Mouse (Mus musculus): Measurements from ENCODE around the gene Ptpn9.
A peak's percentile ranks its signal among the peaks of the same experiment; 100 is the strongest.

The Ptpn9 gene

GRCm38 (mm10) chr9:57014766-57015165 is 20.0 kb downstream of the Ptpn9 start:
- DNase-seq (ENCODE audit: low spot score) = no peak

DNA sequence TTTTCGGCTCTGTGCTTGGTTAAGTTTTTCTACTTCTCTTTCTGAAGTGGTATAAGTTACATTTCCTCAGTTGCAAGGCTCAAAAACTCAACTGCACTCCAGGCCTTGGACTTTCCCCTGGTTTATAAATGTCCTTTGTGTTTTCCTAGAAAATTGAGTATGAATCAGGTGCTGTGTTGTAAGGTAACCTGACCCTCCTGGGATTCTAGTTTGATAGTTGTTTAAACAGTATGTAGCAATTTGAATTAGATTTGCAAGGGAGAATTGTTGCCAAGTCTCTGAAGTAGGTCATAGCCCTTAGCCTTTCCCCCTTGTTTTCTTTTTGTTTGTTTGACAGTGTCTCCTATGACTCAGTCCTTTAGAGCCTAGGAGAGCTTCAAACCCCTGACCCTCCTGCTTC is 22.9 kb downstream of the Ptpn9 start:
- no peak for DNase-seq (ENCODE audit: low spot score)

GRCm38 (mm10) chr9:57031756-57032155 is 37.0 kb downstream of the Ptpn9 start:
- DNase-seq (ENCODE audit: low spot score) = no peak

GRCm38 (mm10) chr9:57056237-57056636 is 61.5 kb downstream of the Ptpn9 start:
- peak; percentile 58 for DNase-seq (ENCODE audit: low spot score)

DNA sequence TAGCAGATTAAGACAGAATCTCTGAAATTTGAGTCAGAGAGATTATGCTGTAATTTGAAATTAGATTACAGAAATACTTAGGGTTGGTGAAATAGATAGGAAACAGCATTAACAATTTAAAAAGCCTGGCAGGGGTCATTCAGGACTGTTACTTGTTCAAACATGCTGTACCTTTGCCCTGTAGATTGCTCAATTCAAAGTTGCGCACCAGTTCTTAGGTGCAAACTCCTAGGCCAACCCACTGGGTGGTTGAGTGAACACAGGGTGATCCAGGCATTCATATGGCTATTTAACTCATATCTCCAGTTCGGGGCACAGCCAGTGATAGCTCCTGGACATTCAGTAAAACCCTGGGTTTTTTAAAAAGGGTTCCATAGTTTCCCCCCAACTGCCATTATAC is 69.4 kb downstream of the Ptpn9 start:
- DNase-seq (ENCODE audit: low spot score) = no peak

GRCm38 (mm10) chr9:57068266-57068665 is 73.5 kb downstream of the Ptpn9 start:
- no peak for DNase-seq (ENCODE audit: low spot score)

GRCm38 (mm10) chr9:57070262-57070661 is 75.5 kb downstream of the Ptpn9 start:
- peak; percentile 53 for DNase-seq (ENCODE audit: low spot score)

DNA sequence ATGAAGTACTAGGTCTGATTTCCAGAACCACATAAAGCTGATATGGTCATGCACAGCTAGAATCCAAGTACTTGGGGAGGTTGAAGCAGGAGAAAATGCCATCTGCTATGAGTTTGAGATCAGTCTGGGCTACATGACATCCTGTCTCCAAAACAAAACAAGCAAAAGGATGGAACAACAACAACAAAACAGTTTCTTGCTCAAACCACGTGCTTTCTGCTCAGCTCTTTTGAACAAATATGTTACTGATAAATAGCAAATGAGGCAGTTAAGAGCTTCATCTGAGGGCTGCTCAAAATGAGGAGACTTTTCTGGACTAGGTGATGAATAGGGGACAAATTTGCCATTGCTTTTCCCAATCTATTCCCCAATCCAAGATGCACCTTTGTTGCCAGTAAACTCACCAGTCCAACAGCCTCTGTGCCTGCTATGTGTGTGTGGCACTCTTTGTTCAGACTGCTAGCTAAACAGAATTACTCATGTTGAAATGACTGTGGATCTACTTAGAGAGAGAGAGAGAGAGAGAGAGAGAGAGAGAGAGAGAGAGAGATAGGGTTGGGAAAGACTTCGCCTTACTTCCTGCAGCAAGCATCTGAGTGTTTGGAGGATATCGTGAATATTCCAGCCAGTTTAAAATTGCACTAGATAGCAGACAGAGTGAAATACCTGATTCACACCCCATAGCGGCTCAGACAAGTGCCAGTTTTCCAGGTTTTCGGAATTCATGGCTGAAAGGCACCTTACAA is 76.2 kb downstream of the Ptpn9 start:
- peak; percentile 12 for DNase-seq (ENCODE audit: low spot score)

GRCm38 (mm10) chr9:57071801-57072351 is 77.2 kb downstream of the Ptpn9 start, which contains the start of gene Sin3a:
Sin3a (plus strand) TSS chr9:57072040.
- DNase-seq (ENCODE audit: low spot score) = peak; percentile 76

- DNase-seq (ENCODE audit: low spot score) = no peak
Measured at GRCm38 (mm10) chr9:57072526-57072988, 77.8 kb downstream of the Ptpn9 start.

DNA sequence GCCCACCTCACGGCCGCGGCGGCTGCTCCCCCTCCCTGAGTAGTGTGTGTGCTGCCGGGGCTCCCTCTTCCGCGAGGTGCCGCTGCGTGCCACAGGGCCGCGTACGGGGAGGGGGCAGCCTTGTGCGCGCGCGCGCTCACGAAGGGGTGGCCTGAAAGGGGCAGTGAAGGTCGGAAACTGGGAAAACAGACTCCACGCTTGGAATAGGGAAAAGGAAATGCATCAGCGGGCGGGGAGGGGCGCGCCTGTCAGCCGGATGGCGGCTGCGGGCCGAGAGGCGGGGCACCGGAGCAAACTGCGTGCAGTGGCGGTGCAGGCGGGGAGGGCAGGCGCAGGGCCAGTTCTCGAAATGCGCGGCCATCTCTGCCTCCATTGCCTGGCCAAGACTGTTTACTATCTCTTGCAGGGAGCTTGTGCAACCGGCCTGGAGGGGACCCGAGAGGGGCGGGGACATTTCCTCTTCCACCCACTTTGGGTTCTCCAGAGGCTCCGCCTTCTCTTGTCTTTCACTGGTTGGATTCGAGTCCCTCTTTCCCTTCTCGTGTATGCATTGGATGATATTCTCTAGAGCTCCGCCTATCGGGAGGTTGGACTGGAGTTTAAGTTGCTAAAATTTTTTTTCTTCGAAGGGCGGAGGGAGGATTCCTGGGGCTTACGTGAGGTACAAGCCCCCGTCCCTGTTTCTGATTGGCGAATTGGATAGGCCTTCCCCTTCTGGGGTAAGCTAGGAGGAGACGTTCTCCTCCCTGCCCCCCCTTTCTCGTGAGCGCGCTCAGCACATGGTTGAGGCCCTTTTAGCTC is 78.5 kb downstream of the Ptpn9 start:
- DNase-seq (ENCODE audit: low spot score) = peak; percentile 100

DNA sequence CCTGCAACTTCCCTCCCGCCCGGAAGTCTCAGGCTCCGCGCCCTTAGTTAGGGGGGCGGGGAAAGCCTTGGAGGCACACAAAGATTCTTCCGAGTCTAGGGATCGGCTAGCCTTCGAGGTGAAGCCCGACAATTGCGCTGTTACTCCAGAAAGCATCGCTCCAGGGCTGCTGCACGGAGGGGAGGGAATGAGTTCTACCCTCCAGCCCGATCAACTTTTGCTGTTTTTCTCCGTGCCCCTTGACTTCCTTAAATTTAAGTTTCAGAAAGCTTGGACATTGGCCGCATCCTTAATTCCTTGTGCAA is 79.0 kb downstream of the Ptpn9 start:
- no peak for DNase-seq (ENCODE audit: low spot score)

- peak; percentile 60 for DNase-seq (ENCODE audit: low spot score)
Measured at GRCm38 (mm10) chr9:57074171-57074821, 79.6 kb downstream of the Ptpn9 start.

- peak; percentile 83 for DNase-seq (ENCODE audit: low spot score)
Measured at GRCm38 (mm10) chr9:57074822-57075603, 80.3 kb downstream of the Ptpn9 start.

DNA sequence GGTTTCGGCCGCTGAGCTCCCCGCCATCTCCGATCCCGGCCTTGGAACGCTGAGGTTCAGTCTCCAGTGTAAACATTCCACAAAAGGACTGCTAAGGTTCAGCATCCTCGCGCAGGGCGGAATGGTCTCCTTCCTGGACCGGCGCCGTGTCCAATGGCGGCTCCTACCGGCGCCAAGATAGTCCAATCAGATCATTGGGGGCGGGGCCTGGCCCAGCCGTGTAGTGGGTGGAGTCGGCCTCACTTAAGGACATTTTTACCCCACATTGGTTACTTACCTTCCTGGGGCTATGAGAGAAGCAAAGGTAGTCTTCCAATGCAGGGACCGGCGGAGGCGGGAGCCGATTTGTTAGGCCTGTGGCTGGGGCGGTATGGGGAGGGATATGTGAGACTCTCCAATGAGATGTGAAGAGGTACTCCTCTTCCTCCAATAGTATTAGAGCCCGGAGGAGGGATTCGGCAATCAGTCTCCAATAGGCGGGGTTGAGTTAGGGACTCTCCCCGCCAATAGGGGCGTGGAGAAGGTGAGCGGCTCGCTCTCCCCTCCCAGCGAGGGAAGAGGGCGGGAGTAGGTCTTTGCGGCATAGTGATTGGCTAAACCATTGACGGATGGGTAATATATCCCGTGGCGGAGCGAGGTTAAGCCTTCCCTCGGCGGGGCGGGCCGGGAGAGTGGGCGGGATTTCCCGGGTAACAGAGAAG is 81.1 kb downstream of the Ptpn9 start:
- peak; percentile 99 for DNase-seq (ENCODE audit: low spot score)

- peak; percentile 85 for DNase-seq (ENCODE audit: low spot score)
Measured at GRCm38 (mm10) chr9:57076701-57077660, 82.3 kb downstream of the Ptpn9 start.

DNA sequence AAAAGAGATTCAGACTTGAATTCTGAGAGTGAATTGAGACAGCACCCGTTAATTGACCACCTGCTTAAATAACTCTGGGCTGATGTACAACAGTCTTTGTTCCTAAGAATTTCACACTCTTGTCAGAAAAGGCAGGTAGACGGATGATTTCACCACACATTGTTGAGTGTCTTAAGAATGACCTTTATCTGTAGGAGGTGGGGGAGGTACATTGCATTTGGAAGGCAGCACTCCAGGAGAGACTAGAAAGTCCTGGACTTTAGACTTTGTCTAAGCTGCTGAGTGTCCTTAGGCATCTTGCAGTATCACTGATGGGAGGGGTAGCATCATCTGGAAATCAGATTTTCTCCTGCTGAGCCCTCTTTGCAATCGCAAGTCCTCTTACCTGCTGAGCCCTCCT is 87.5 kb downstream of the Ptpn9 start:
- no peak for DNase-seq (ENCODE audit: low spot score)

Measured in c-Kit-positive CD71-positive TER-119-positive erythroid progenitor cells, embryonic 14.5 days (primary cell).